Mouse (Mus musculus): Measurements from ENCODE around the gene Map1lc3a. TPM values are rescaled to one million over a fixed set of nuclear protein-coding genes. Genes with fewer than 3 reads are reported as not detected.

Map1lc3a gene
- total RNA-seq (2021) = 100 to 1,000 TPM; 421 to 505 TPM
- long read RNA-seq, experiment 1, transcript Map1lc3a-203 (3 exons, 826 nt) = minor isoform, 253 of 879 reads
- long read RNA-seq, experiment 1, transcript Map1lc3a-201 (4 exons, 1,112 nt) = major isoform, 442 of 879 reads
- long read RNA-seq, experiment 1, partial matches to known transcripts = 46 of 879 reads
- long read RNA-seq, experiment 1, other reads (novel, unspliced or antisense) = 138 of 879 reads
- long read RNA-seq, experiment 2, transcript Map1lc3a-203 (3 exons, 826 nt) = minor isoform, 89 of 283 reads
- long read RNA-seq, experiment 2, transcript Map1lc3a-201 (4 exons, 1,112 nt) = major isoform, 163 of 283 reads
- long read RNA-seq, experiment 2, partial matches to known transcripts = 29 of 283 reads
- long read RNA-seq, experiment 2, other reads (novel, unspliced or antisense) = 2 of 283 reads

DNA sequence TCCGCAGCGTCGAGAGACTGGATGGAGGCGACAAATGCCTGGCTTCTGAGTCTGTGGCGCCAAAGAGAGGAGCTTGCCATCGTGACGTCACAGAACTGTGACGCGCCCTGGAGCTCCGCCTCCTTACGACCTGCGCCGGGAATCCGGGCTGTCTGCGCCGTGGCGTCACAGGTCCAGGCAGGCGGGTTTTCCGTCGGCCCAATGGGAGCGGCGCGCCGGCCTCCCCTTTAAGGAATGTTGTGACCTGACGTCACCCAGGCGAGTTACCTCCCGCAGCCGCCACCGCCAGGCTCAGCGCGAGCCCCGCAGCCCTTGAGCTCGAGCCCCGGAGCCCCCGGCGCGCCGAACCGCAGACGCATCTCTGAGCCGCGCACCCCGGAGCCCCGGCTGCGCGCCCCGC, at the start of gene Map1lc3a:
Map1lc3a (plus strand) TSS at position 103 of the 400 bp plus-strand sequence.
- DNase-seq = peak; percentile 98

DNA sequence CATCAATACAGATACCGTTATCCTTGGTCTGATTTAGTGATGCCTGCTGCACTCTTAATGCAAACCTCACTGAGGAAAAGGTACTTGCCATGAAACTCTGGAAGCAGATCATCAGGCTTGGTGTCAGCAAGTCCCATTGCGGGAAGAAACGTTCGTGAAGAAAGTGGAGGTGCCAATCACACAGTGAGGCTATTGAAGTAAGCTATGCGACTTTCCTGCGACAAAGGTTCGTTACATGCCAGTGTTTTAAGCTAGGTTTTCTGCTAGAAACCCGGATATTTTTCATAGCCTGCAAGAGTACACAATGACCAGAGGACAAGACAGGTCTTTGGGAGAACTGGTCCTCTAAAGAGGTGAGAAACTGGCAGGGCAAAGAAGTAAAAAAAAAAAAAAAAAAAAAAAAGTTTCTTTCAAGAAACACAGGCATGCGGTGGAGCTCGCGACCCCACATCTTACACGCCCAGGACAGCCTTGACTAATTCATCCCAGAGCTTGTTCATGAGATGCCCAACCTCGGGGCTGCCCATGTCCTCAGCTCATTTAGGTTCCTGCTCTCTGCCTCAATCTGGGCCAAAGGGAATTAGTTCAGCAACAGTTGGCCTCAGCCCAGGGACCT, 40.2 kb upstream of the Map1lc3a start:
- no peak for DNase-seq

DNA sequence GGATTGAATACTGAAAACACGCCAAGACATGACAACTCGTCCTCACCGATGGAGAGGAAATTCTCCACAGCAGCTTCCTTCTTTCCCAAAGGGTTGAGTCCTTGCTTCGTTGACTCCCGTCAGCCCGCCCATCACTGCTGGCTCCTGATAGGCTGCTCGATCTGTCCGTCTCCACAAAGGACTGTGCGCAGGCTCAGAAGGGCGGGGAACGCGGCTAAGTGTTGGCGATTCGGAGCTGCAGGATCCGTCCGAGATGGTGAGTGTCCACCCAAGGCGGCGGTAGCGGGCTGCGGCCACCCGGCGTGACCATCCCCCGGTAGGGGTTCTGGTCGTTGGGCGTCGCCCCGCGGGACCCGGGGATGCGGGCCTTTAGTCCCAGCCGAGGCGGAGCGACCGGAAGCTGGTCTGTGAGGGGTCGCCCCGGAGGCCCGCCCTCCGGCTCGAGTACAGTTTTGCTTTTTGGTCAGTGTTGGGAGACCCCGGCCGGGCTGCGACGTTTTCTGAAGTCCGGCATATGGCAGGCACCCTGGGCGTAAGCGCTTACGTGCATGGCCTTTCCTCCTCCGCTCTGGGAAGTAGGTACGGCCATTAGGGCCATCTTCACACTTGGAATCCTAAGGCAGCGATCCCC, 39.6 kb upstream of the Map1lc3a start, which contains the start of gene Dynlrb1:
Dynlrb1 (plus strand) TSS at position 172 of the 631 bp plus-strand sequence.
- peak; percentile 99 for DNase-seq

DNA sequence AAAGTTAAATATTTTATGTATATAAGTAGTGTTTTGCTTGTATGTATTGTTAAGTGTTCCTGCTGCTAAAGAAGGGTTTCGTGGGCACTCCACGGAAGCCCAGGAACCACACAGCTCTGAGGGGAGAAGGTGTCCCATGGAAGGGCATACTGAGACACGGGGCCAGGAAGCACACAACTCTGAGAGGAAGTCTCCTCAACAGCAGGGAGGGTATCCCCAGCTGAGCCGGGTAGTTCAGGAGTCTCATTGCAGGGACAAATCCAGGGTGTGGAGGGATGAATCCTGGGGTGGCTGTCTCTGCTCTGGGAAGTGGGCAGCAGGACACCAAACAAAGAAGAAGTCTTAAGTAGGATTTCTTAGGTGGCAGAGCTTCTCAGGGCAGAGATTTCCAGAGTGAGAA, 38.8 kb upstream of the Map1lc3a start:
- peak; percentile 35 for DNase-seq

DNA sequence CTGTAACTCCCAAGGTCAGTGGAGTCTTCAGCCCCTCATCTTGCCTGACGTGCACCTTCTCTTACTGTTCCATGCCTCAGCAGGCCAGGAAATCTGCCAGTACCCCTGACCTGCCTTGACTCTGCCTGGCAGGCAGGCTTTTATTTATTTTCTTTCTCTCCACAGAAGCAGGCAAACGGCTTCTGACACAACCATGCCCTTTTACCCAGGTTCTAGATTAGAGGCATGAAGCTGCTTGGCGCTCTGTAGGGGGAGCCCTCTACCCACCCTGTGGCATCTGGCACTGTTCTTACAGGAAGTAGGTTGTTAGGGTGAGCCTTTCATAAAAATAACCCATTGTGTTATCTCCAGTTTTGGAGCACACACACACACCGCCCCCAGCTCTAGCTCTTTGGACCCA, 35.2 kb upstream of the Map1lc3a start:
- peak; percentile 79 for DNase-seq

DNA sequence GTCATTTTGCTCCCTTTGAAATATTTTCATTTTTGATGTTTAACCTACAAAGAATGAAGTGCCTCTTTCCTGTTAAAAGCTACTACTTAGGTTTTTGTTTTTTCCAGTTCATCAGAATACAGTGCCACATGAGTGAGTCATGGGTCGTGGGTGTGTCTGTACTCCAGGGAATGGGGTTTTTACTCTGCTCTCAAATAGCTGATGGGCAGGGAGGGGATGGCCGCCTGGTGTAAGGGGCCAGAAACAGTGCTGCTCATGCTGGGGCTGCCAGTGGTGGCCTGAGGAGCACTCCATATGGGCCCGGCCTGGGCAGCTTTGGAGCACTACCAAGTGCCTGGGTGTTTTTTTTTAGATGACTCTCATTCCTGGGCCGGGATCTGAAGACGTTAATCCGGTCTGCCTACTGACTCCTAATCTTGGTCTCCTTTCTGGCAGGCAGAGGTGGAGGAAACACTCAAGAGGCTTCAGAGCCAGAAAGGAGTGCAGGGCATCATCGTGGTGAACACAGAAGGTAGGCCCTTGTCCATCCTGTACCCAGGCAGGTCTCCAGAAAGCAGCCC, 33.7 kb upstream of the Map1lc3a start:
- peak; percentile 40 for DNase-seq

DNA sequence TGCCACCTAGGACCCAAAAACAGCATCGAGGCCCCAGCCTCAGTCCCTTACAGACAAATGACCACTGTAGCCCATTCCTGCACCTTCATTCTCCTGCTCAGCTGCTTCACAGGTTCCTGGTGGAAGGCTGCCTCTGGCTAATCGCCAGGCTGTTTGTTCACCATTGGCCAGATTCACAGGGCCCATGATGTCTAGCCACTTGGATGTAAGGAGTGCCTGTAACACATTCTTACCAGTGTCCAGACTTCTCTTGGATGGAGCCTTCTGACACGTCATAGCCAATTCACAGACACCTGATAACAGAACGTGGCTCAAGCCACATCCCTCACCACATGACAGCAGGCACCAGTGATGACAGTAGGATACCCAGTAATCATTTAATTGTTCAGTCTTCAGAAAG, 29.9 kb upstream of the Map1lc3a start:
- DNase-seq = peak; percentile 35

DNA sequence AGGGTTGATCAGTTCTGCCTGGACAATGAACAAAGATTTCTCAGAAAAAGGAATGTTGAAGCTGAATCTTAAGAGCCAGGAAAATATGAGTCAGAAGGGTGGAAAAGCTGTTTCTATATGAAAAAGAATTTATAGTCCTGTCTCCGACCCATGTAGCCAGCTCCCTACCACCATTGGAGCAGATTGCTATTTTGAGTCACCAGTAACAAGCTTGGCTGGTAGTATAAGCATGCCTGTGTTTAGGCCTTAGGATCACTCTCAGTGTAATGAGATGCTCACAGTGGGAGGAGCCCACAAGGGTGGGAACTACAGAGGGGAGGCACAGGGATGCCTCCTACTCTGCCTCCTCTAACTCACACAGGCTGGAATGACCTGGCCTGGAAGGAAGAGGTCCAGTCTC, 27.9 kb upstream of the Map1lc3a start:
- no peak for DNase-seq

DNA sequence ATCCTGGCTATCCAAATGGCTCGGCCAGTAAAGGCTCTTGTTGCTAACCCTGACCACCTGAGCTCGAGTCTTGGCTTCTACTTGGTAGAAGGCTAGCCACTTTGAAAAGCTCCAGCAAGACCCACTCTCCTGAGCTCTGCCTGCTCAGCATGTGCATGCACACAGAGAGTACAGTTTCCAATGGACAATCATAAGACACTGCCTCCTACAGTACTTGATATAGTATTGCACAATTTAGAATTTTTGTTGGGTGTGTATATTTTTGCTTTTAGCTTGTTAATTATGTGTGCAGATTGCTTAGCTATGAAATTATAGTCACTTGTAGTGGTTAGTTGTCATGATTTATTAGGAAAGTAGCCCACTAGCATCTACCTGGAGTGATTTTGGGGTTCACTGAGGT, 27.4 kb upstream of the Map1lc3a start:
- DNase-seq = no peak

DNA sequence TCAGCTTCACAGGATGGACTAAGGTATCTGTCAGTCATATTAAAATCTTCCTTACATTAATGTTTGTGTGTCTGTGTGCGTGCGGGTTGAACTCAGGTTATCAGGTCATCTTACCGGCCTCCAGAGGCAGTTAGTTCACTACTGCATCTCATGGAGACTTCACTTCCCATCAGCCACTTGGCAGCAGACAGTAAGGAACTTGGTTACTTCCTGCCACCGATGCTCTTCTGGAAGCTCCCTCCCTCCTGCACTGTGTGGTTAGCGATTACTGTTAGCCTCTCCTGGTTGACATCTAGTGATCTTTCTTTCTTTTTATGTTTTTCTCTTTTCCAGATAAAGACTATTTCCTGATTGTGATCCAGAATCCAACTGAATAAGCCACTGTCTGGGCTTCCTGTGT, 26.5 kb upstream of the Map1lc3a start:
- DNase-seq = no peak

DNA sequence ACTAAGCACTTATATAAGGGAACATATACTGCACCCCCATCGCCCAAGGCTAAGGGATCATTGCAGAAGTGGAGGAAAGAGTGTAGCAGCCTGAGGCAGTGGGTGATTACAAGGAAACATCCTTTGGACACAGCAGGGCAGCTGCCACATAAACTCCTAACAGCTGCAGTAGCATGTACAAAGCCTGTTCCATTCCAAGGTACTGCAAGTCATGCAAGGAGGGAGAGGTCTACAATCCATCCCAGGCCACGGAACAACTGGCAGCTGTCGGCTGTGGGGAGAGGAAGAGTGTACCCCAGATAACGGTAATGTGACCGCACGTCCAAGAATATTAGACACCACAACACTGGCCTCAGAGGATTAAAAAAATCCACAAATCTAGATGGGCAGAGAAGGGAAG, 10.6 kb upstream of the Map1lc3a start:
- DNase-seq = no peak

DNA sequence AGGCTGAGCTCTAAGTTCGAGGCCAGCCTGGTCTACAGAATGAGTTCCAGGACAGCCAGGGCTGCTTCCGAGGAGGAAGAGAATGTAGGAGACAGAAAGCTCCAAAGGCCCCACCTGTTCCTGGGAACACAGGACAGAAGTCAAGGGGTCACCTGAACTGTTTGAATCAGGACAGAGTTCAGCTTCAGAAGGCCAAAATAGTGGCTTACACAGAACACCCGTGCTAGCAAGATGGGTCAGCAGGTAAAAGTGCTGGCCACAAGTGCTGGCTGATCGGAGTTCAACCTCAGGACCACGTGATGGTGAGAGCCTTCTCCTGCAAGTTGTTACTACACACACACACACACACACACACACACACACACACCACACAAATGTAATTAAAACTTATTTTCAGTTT, 9.2 kb upstream of the Map1lc3a start:
- DNase-seq = no peak

DNA sequence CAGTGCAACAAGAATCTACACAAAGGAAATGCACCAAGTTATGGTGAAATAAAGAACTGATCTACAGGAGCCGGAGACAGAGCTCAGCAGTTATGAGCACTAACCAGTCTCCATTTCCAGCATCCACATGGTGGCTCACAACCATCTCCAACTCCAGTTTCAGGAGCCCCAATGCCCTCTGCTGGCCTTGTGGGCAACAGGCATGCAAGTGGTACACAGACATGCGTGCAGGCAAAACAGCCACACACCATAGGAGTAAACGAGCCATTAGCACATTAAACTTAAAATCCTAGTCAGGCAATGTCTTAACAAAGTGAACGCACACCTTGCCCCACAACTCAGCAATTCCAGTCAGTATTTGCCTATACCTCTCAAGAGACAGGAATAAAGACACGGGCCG, 4.1 kb upstream of the Map1lc3a start:
- no peak for DNase-seq

DNA sequence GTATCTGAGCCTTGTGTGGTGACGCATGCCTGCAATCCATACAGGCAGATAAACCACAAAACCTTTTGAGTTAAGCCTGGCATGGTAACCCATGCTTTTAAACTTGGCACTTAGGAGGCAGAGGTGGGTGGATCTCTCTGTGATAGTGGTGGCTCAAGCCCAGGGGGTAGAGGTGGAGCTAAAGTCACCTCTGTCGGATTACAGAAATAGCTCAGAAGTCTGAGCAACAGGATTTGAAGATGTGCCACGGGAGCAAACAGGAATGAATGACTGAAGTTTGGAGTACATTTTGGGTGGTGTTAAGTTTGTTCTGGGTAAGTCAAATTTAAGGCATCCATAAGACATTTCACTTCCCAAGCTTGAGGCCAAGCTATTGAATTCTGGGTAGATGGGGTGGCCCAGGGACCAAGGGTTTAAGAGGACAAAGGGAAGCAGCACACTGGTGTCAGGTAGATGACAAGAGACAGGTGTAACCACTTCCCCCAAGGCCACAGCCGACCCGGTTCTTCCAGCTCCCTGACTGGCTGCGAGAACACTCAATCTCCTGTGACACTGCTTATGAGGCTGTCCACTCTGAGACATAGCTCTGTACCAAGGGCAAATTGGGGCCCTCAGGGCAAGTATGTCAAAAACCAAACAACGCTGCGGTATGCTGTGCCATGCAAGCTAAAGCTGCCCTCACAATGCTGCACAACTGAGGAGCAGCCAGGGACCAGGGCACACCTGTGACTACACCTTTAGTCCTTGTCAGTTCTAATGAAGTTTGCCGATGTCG, 3.5 kb upstream of the Map1lc3a start:
- no peak for DNase-seq

DNA sequence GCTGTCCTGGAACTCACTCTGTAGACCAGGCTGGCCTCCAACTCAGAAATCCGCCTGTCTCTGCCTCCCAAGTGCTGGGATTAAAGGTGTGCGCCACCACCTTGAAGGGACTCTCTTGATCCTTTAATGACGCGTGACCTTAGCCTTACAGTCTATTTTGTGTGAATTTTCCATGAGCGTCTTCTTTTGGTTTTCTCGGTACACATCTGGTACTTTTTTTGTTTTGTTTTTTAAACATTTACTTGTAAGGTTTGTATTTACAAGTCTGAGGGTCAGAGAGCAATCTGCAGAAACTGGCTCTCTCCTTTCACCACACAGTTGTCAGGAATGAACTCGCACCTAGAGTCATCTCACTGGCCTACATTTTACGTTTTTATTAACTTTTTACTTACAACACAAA, 2.5 kb upstream of the Map1lc3a start:
- DNase-seq = no peak

DNA sequence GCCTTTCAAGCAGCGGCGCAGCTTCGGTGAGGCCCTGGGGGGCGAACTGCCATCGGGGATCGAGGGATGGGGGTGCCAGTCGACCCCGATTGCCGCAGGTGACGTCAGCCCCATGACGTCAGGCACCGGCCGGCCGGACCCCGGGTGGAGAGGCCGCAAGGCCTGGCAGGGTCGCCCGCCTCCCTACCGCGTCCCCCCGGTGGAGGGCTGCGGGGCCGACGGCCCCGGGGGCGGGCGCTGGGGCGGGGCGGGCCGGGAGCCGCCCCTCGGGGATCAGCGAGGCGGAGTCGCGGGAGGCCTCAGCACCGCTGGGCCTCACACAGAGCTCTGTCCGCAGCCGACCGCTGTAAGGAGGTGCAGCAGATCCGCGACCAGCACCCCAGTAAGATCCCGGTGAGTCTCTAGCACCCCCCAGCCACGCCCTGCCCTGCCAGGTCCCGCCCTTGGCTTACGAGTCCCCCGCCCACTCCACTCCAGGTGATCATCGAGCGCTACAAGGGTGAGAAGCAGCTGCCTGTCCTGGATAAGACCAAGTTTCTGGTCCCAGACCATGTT, 601 bp downstream of the Map1lc3a start:
- peak; percentile 89 for DNase-seq

DNA sequence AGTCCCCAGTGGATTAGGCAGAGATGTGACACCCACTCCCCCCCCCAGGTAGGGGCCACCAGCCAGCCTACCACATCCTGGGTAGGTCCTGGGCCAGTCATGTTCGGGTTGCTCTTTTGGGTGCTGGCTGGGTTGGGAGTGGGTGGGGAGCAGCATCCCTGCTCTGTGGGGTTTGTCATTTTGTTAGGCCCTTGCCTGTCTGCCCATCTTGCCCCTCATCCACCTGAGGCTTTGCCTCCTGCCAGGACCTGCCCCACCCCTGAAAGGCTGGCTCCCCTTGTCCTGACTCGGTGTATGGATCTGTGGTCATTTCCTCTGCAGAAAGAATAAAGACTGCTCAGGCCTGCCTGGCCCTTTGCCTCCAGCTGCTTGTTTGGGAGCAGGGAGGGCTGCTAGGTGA, 1.6 kb downstream of the Map1lc3a start:
- no peak for DNase-seq

DNA sequence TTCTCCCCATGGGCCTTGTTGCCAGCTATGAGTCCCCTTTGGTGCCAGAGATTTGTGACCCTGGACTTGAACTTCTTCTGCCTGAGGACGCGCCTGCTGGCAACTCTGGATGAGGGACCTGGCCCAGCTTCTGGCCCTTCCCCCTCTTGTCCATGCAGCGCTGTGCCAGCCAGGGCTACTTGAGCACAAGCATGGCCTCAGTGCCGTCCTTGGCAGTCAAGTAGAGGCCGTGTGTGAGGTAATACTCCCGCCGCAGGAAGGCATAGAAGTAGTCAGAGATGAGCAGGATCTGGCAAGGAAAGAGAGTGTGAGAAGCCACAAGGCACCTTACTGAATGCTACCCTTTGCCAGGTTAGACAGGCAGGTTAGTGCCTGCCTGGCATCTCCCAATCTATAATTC, 2.3 kb downstream of the Map1lc3a start:
- DNase-seq = peak; percentile 90

DNA sequence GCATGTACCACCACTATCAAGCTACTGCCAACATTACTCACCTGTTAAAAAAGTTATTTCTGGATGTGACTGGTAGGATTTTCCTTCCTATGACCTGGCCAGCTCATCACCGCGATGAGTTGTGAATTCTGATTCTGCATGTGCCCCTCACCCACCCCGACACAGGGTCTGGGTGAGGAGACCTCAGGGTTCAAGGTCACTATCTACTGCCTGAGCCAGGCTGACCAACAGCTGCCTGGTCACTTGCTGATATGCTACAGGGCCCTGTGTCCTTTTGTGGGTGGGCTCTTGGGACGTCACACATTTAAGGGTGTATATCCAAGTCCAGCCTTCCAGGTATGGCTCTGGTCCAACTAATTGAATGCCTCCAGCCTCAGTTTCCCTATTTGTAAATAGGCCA, 3.1 kb downstream of the Map1lc3a start:
- no peak for DNase-seq

DNA sequence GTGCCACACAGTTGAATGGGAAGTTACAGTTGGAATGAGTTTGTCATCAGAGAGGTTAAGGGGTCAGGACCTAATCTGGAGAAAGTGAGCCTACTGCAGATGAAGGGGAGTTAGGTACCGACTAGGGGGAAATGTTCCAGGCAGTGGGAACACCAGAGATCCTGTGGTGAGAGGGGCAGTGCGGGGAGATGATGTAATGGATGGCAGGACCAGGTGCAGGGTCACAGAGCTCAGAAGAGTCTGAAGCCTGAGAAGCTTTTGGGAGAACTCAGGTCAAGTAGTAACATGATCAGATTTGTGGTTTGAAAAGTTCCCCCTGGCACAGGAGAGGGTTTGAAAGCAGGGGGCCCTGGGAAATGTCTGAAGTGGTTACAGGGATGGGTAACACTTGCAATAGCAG, 4.0 kb downstream of the Map1lc3a start:
- DNase-seq = no peak

DNA sequence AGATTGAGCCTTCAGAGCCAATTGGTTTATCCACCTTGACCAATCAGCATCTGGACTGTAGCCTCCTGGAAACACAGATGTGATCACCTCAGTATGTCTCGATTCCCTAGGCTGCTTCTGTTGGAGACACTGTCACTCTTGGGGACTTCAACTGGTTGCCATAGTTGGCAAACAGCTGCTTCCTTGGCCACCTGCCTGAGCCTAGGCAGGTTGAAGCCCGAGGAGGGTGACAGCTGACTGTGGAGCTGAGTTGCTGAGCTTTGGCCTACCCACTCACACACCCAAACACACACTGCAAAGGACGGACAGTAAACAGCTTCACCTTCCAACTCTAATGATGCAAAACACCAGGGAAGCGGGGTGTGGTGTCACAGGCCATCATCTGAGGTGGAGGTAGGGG, 7.7 kb downstream of the Map1lc3a start:
- DNase-seq = peak; percentile 62

DNA sequence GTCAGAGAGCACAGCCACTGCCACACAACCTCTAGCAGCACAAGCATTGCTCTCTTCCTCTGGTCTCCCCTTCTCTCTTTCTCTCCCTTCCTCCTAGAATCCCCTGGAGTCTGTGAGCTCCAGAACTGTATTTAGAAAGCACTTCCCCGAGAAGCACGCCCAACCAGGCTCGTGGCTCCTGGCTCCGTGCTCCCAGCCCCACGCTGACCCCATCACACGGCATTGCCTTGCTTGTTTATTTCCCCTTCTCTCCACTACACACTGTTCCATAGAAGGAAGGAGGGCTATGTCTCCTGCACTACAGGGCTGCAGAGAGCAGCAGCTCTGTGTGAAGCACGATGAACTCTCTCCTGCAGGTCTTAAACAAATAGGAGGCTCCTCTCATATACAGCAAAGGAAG, 8.6 kb downstream of the Map1lc3a start:
- no peak for DNase-seq

Data from adrenal gland, postnatal 10 days (tissue).